Mouse (Mus musculus): ENCODE data around the gene Ankrd65. TPM values are rescaled to one million over a fixed set of nuclear protein-coding genes. Genes with fewer than 3 reads are reported as not detected.
A peak's percentile ranks its signal among the peaks of the same experiment; 100 is the strongest.

The Ankrd65 gene
- polyA plus RNA-seq, 1 experiment from 2014 or later = 0.07 TPM

GRCm38 (mm10) chr4:155761356-155762099 lies 28.7 kb upstream of the Ankrd65 start:
- no peak for ATAC-seq (ENCODE audit: insufficient read depth)
- WGBS (ENCODE audit: insufficient replicate concordance) = 2% methylated on average over 28 of the region's 28 CpGs

GRCm38 (mm10) chr4:155762357-155762756 lies 27.9 kb upstream of the Ankrd65 start:
- Histone ChIP-seq H3K27ac (replicated peaks) (no peak overlapping the region), H3K9ac (no peak overlapping the region), H3K36me3 (replicated peaks) (peaks cover 7% of the 10 kb centered on the region; the same call in 1 of the 2 replicates), H3K4me3 (replicated peaks) (no peak overlapping the region), H3K27me3 (no peaks in the 10 kb centered on the region), H3K9me3 (replicated peaks) (no peaks in the 10 kb centered on the region), H3K4me1 (replicated peaks) (peaks cover 41% of the 10 kb centered on the region), H3K4me2 (no peak overlapping the region)
- ATAC-seq (ENCODE audit: insufficient read depth) = no peak
- WGBS (ENCODE audit: insufficient replicate concordance) = 62% methylated on average over 3 of the region's 3 CpGs

More at GRCm38 (mm10) chr4:155761356-155762099, 28.7 kb upstream of the Ankrd65 start:
- H3K27me3 ChIP-seq = no peaks in the 10 kb centered on the region
- peak overlapping the region; percentile 78 for H3K4me3 ChIP-seq (replicated peaks)
- H3K9ac ChIP-seq = peak overlapping the region; percentile 84
- H3K9me3 ChIP-seq (replicated peaks) = no peaks in the 10 kb centered on the region
- H3K36me3 ChIP-seq (replicated peaks) = peaks cover 15% of the 10 kb centered on the region
- H3K4me1 ChIP-seq (replicated peaks) = peaks cover 41% of the 10 kb centered on the region
- H3K27ac ChIP-seq (replicated peaks) = peak overlapping the region; percentile 60
- H3K4me2 ChIP-seq = peak overlapping the region; percentile 99

GRCm38 (mm10) chr4:155769496-155769879 lies 20.8 kb upstream of the Ankrd65 start:
- H3K4me1 ChIP-seq (replicated peaks) = peaks cover 21% of the 10 kb centered on the region
- H3K4me2 ChIP-seq = peak overlapping the region; percentile 90
- 61% methylated on average over 5 of the region's 5 CpGs for WGBS (ENCODE audit: insufficient replicate concordance)
- peak overlapping the region; percentile 67; the same call in 1 of the 2 replicates for H3K9ac ChIP-seq
- no peak for ATAC-seq (ENCODE audit: insufficient read depth)
- no peaks in the 10 kb centered on the region for H3K36me3 ChIP-seq (replicated peaks)
- no peak overlapping the region for H3K27ac ChIP-seq (replicated peaks)
- peak overlapping the region; percentile 67 for H3K4me3 ChIP-seq (replicated peaks)
- no peaks in the 10 kb centered on the region for H3K9me3 ChIP-seq (replicated peaks)
- H3K27me3 ChIP-seq = peaks cover 40% of the 10 kb centered on the region

- peak; percentile 84 for ATAC-seq (ENCODE audit: insufficient read depth)
- peaks cover 26% of the 10 kb centered on the region for H3K4me1 ChIP-seq (replicated peaks)
- under 1% methylated on average over 39 of the region's 39 CpGs for WGBS (ENCODE audit: insufficient replicate concordance)
- H3K4me2 ChIP-seq = peak overlapping the region; percentile 90
- peaks cover 45% of the 10 kb centered on the region for H3K27me3 ChIP-seq
- H3K9ac ChIP-seq = peak overlapping the region; percentile 67
- no peaks in the 10 kb centered on the region for H3K36me3 ChIP-seq (replicated peaks)
- H3K27ac ChIP-seq (replicated peaks) = peak overlapping the region; percentile 61
- no peaks in the 10 kb centered on the region for H3K9me3 ChIP-seq (replicated peaks)
- peak overlapping the region; percentile 67 for H3K4me3 ChIP-seq (replicated peaks)
Observed at GRCm38 (mm10) chr4:155769880-155770512, 20.2 kb upstream of the Ankrd65 start.

GRCm38 (mm10) chr4:155770626-155771025 lies 19.6 kb upstream of the Ankrd65 start:
- peak overlapping the region; percentile 67; the same call in 1 of the 2 replicates for H3K9ac ChIP-seq
- H3K4me1 ChIP-seq (replicated peaks) = peaks cover 31% of the 10 kb centered on the region

GRCm38 (mm10) chr4:155771706-155772105 lies 18.5 kb upstream of the Ankrd65 start:
- 62% methylated on average over 2 of the region's 2 CpGs for WGBS (ENCODE audit: insufficient replicate concordance)
- H3K27ac ChIP-seq (replicated peaks) = no peak overlapping the region
- H3K27me3 ChIP-seq = peaks cover 61% of the 10 kb centered on the region
- H3K9me3 ChIP-seq (replicated peaks) = no peaks in the 10 kb centered on the region
- no peak for ATAC-seq (ENCODE audit: insufficient read depth)
- no peak overlapping the region for H3K4me3 ChIP-seq (replicated peaks)
- H3K36me3 ChIP-seq (replicated peaks) = no peaks in the 10 kb centered on the region
- no peak overlapping the region for H3K4me2 ChIP-seq
- H3K4me1 ChIP-seq (replicated peaks) = peaks cover 34% of the 10 kb centered on the region
- H3K9ac ChIP-seq = no peak overlapping the region

More at GRCm38 (mm10) chr4:155770626-155771025, 19.6 kb upstream of the Ankrd65 start:
- peak overlapping the region; percentile 67 for H3K4me3 ChIP-seq (replicated peaks)
- WGBS (ENCODE audit: insufficient replicate concordance) = 57% methylated on average over 24 of the region's 24 CpGs
- H3K4me2 ChIP-seq = peak overlapping the region; percentile 90
- no peaks in the 10 kb centered on the region for H3K36me3 ChIP-seq (replicated peaks)
- no peaks in the 10 kb centered on the region for H3K9me3 ChIP-seq (replicated peaks)
- ATAC-seq (ENCODE audit: insufficient read depth) = no peak
- peaks cover 51% of the 10 kb centered on the region for H3K27me3 ChIP-seq
- H3K27ac ChIP-seq (replicated peaks) = no peak overlapping the region

GRCm38 (mm10) chr4:155772786-155773185 lies 17.5 kb upstream of the Ankrd65 start:
- peaks cover 39% of the 10 kb centered on the region for H3K4me1 ChIP-seq (replicated peaks)
- 72% methylated on average over 13 of the region's 13 CpGs for WGBS (ENCODE audit: insufficient replicate concordance)
- peaks cover 68% of the 10 kb centered on the region for H3K27me3 ChIP-seq
- no peak overlapping the region for H3K4me2 ChIP-seq
- ATAC-seq (ENCODE audit: insufficient read depth) = no peak
- no peaks in the 10 kb centered on the region for H3K36me3 ChIP-seq (replicated peaks)
- no peak overlapping the region for H3K27ac ChIP-seq (replicated peaks)
- no peak overlapping the region for H3K9ac ChIP-seq
- H3K9me3 ChIP-seq (replicated peaks) = no peaks in the 10 kb centered on the region
- no peak overlapping the region for H3K4me3 ChIP-seq (replicated peaks)

- Histone ChIP-seq H3K4me1 (replicated peaks) (peaks cover 39% of the 10 kb centered on the region), H3K27ac (replicated peaks) (no peak overlapping the region), H3K36me3 (replicated peaks) (no peaks in the 10 kb centered on the region), H3K9me3 (replicated peaks) (no peaks in the 10 kb centered on the region), H3K4me2 (peak overlapping the region; percentile 70; the same call in 1 of the 2 replicates), H3K9ac (no peak overlapping the region), H3K27me3 (peaks cover 70% of the 10 kb centered on the region), H3K4me3 (replicated peaks) (no peak overlapping the region)
- 36% methylated on average over 5 of the region's 5 CpGs for WGBS (ENCODE audit: insufficient replicate concordance)
- ATAC-seq (ENCODE audit: insufficient read depth) = no peak
Observed at GRCm38 (mm10) chr4:155773335-155774078, 16.7 kb upstream of the Ankrd65 start.

GRCm38 (mm10) chr4:155774280-155774754 lies 15.9 kb upstream of the Ankrd65 start, which contains the start of gene Vwa1:
Gene Vwa1, minus strand, starts transcription at chr4:155774698.
- H3K36me3 ChIP-seq (replicated peaks) = no peaks in the 10 kb centered on the region
- H3K27ac ChIP-seq (replicated peaks) = no peak within 1 kb of the TSS
- H3K27me3 ChIP-seq = peaks cover 70% of the 10 kb centered on the region
- 0 out of 2 replicates have a peak within 1 kb of the TSS, but pooled peaks have one; percentile 15 for H3K9ac ChIP-seq
- peak within 1 kb of the TSS; percentile 37 for H3K4me3 ChIP-seq (replicated peaks)
- peaks cover 38% of the 10 kb centered on the region for H3K4me1 ChIP-seq (replicated peaks)
- no peaks in the 10 kb centered on the region for H3K9me3 ChIP-seq (replicated peaks)
- WGBS (ENCODE audit: insufficient replicate concordance) = 2% methylated on average over 35 of the region's 35 CpGs
- ATAC-seq (ENCODE audit: insufficient read depth) = peak; percentile 53
- peak within 1 kb of the TSS; percentile 70 for H3K4me2 ChIP-seq

GRCm38 (mm10) chr4:155774971-155775740 lies 15.1 kb upstream of the Ankrd65 start:
- ATAC-seq (ENCODE audit: insufficient read depth) = no peak
- Histone ChIP-seq H3K27me3 (peaks cover 76% of the 10 kb centered on the region), H3K9me3 (replicated peaks) (no peaks in the 10 kb centered on the region), H3K4me1 (replicated peaks) (peaks cover 30% of the 10 kb centered on the region), H3K4me3 (replicated peaks) (peak overlapping the region; percentile 37), H3K36me3 (replicated peaks) (no peaks in the 10 kb centered on the region), H3K9ac (no peak overlapping the region), H3K27ac (replicated peaks) (no peak overlapping the region), H3K4me2 (peak overlapping the region; percentile 70; the same call in 1 of the 2 replicates)
- WGBS (ENCODE audit: insufficient replicate concordance) = 38% methylated on average over 9 of the region's 9 CpGs
